Mouse (Mus musculus) left cerebral cortex, postnatal 14 days (tissue): ENCODE measurements around the gene Psmd11. TPM values are rescaled to one million over a fixed set of nuclear protein-coding genes. Genes with fewer than 3 reads are reported as not detected.

Source experiments
- DNase-seq, 2 experiments: peaks; one replicate each; pipeline ENCODE4 v3.0.0; 2021 to 2022; ENCODE audit warnings: low spot score in 2 of 2, mixed read lengths in 1 of 2
- intact Hi-C: fragments of 180-260 bp; cut with DNase I; formaldehyde crosslinking; loops from one replicate; pipeline ENCODE4 v1.15.1; 2025
- total RNA-seq, 2 experiments: library from RNA; stranded (reverse); gene quantifications; 2 replicates each; pipeline ENCODE4 v1.2.3; 2021

Psmd11 gene
- total RNA-seq, 2 experiments from 2014 or later: 99.3 to 100 TPM

DNA sequence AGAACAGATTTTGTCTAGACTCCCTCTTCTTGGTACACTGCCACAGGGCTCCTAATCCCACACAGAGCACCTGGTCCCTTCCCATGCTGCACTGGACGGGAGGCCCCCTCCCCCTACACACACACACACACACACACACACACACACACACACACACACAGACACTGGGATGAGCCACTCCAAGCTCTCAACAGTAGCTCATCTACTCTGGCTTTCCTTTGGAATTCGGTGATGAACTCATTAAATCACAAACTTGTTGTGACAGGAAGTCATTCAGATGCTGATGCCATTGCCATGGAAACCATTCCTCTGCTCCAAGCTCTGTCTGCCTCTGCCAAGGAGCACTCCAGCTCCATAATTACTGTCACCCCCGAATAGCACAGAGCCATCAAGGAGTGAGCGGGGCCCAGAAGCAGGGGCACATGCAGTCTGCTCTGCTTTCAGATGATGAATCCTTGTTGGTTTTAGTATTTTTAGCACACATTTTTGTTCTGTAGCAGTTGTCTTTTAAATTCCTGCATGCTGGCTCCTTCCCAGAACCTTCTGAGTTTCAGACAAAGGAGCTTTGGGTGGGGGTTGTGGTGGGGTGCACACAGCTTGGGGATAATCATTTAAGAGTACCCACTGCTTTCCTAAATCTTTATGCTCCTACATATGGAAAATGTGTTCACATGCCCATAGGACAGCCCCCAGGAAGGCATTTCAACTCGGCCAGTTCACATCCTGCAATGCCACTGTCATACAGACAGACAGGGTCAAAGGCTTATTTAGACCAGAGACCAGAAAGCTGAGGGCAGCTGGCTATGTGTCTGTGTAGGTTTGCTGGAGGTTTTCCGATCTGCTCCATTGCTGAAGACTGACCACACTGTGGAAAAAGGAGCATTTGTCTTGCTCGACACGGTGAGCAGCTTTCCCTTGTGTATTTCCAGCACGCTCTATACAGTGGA is 90.3 kb downstream of the Psmd11 start:
- intact Hi-C loops: loop anchor here (5.0 kb wide), 1 partner anchor 41 kb away; the partner anchor contains the start of gene Cdk5r1
- DNase-seq: peak; percentile 77 to 92

DNA sequence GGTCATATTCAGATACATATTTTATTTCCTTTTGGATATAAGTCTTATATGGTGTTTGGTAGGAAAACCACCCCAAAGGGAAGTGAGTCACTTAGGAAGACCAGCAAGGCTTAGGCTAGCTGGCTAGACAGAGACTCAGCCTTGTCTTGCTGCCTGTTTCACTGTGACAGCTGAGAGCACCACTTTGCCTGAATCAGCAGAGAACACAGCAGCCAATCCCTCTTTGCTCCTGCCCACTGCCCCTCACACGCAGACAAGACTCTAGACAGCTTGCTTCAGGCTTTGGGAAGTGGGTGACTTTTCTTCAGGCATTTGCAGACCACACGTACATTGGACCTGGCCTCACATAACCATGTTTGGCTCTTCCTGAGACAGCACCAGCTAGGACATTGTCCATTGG is 92.7 kb downstream of the Psmd11 start:
- intact Hi-C loops: no loop called here
- no peak for DNase-seq

Other genes with a start within 250 kb of the Psmd11 start
- gene Rnf135, start 244.8 kb upstream of the Psmd11 start, total RNA-seq: 1 to 10 TPM; 2.9 to 4.3 TPM
- 10 to 100 TPM; 69.9 to 72.3 TPM for gene Rhot1, start 219.6 kb upstream of the Psmd11 start, total RNA-seq
- gene Rhbdl3, start 127.7 kb upstream of the Psmd11 start, total RNA-seq: 10 to 100 TPM; 30.3 to 31.9 TPM
- gene 5730455P16Rik, start 50.6 kb upstream of the Psmd11 start, total RNA-seq: 10 to 100 TPM; 48.4 to 50.3 TPM
- gene Zfp207, start 45.3 kb upstream of the Psmd11 start, total RNA-seq: 100 to 1,000 TPM; 140 to 143 TPM
- gene Cdk5r1, start 48.4 kb downstream of the Psmd11 start, total RNA-seq: 100 to 1,000 TPM; 359 to 367 TPM